18 mouse cellular contexts compared by ENCODE assay signal in genomic region chr14:119532889-119533546, GRCm38 (mm10).
"Had no signal": no experiment of that assay in that cellular context is flagged by ENCODE, and none has a peak within 500 bp of the region (broad histone marks: within the 10 kb centered on the region; RNA-seq: fewer than 3 reads in every experiment).

No protein-coding gene starts in this region.

- H3K27ac ChIP-seq: kidney, embryonic 15.5 days; left cerebral cortex, adult 2 months; liver, embryonic 13.5 days; macrophage; stomach, postnatal 0 days had no signal

- H3K9ac ChIP-seq: kidney, embryonic 15.5 days; liver, embryonic 13.5 days; lung, embryonic 14.5 days had no signal

- H3K36me3 ChIP-seq: kidney, embryonic 15.5 days; liver, embryonic 13.5 days had no signal

- H3K4me1 ChIP-seq: liver, embryonic 13.5 days had no signal

- H3K4me3 ChIP-seq: kidney, embryonic 15.5 days; left cerebral cortex, adult 2 months; liver, embryonic 13.5 days had no signal

- H3K27me3 ChIP-seq: kidney, embryonic 15.5 days; liver, embryonic 13.5 days had no signal

- H3K9me3 ChIP-seq: kidney, embryonic 15.5 days; liver, embryonic 13.5 days had no signal

- ATAC-seq: intestine, postnatal 0 days; lung, postnatal 0 days had no signal

- DNase-seq: kidney, adult 2 months; kidney, postnatal 10 days; kidney, postnatal 36 days; layer of hippocampus, postnatal 36 days; liver, embryonic 13.5 days; lung, embryonic 14.5 days; right cerebral cortex, adult 18-20 months; right cerebral cortex, postnatal 14 days; right cerebral cortex, postnatal 4 days; thymus, adult 2 months; thymus, postnatal 14 days; thymus, postnatal 4 days had no signal

- H3K4me2 ChIP-seq: kidney, embryonic 15.5 days; liver, embryonic 13.5 days; lung, embryonic 14.5 days had no signal
